Mouse (Mus musculus): ENCODE data around the gene Lyzl6.
A peak's percentile ranks its signal among the peaks of the same experiment; 100 is the strongest.

Gene Lyzl6

DNA sequence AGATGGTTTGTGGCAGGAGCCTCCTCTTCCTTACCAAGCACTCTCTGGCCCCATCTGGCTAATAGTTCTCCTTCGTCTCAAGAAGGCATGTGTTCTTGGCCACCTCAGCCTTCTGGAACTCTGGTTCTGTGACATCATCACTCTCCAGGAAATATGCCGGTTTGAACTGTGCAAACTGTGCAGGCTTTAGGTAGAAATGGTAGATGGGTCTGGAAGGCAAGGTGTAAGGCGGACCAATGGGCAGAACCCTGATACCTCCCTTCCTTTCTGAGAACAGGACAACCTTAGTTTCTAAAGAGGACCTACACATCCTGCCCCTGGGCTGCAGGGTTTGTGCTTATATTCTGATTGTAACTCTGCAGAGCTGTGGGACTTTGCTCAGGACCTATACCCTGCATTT, at the start of gene Lyzl6:
Gene Lyzl6 (minus strand): TSS at position 101 of the 400 bp plus-strand sequence.
- DNase-seq, result no peak

DNA sequence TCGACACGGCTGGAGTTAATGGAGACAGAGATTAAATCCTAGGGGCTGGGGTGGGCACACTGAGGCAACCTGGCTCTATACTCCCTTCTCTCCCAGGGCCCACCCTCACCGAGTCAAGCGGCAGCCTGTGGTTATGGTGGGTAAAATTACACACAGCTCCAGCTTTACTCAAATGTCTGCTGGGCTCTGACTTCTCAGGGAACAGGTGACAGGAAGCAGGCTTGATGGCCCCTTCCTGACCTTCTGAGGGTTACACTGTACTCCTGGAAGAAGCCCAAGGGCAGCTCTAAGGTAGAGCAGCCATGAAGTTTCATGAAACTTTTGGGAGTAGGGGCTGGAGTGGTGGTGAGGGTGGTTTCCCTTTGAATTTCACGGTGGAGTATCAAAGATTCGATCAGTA, 48.0 kb upstream of the Lyzl6 start:
- no peak for DNase-seq

- DNase-seq, result peak; percentile 44
Observed at GRCm38 (mm10) chr11:103685261-103685736, 46.6 kb upstream of the Lyzl6 start.

- no peak for DNase-seq
Observed at GRCm38 (mm10) chr11:103683667-103684334, 45.1 kb upstream of the Lyzl6 start.

DNA sequence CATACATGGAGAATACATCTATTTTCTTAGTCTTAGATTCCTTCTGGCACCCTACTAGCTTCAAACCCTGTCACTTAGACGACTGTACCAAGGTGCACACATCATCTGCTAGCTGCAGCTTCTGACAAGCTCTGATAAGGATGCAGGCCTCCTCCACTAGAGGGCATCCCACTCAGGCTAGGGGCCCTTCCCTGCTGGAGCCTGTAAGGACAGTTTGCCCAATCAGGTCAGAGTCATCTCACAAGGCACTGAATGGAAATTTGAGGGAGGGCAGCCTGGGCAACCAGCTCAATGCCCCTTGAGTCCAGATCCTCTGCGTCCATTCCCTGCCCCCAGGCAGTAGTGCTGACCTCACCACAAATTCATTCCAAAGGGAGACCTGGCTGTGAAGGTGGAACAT, 38.4 kb upstream of the Lyzl6 start:
- peak; percentile 43 for DNase-seq

GRCm38 (mm10) chr11:103675556-103675955, 36.9 kb upstream of the Lyzl6 start:
- peak; percentile 79 for DNase-seq

DNA sequence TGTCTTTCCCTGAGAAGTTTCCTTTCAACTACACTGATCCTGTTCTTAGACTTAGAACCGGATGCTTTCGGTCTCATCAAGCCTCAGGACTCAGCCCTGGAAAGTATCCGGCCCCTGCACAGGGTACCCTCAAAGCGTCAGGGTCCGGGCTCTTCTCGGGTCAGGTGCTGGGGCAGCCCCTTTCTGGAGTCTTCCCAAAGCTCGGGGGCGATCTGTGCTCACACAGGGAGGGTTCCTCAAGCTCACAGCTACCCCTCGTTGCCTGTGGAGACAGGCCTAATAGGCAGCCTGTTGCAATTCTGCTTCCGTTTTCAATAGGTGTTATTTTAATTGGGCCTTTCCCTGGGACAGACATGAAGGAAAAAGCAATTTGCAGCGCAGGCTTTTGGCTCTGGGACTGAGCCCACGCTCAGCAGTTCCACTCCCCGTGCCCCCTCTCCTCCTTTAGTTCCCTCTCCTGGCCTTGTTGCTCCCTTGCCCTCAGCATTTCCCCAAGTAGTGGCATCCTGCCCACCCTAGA, 28.3 kb upstream of the Lyzl6 start:
- DNase-seq, result no peak

DNA sequence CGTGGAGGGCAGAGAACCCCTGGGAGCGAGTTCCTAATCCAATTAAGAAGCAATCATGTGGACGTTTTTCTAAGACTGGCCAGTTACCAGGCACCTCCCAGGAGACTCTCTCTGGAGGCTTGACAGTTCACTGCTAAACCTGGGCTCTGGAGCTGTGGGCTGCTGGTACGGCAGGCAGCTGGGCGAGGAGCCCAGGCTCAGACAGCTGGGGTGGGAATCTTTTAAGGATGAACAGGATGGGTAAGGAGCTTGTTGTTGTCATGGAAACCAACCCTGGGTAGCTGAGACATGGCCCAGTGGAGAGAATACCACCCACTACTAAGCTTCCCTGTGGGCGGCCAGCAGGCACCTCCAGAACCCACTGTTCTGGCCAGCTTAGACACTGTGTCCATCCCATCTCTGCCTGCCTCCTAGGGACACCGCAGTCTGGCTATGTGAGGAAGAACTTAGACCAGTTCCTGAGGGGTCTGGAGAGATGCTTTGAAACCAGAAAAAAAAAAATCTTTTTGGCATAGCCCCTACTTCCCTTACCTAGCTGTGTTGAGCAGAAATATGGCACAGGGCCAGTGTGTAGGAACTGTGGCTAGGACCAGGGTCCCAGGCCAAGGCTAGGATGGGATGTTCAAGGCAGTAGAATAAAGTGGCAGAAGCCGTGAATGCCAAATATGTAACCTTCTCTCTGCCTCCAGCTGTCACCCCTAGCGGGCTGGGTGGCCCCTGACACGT, 27.7 kb upstream of the Lyzl6 start:
- DNase-seq, result peak; percentile 90

- no peak for DNase-seq
Observed at GRCm38 (mm10) chr11:103665695-103666094, 27.0 kb upstream of the Lyzl6 start.

GRCm38 (mm10) chr11:103663119-103663518, 24.4 kb upstream of the Lyzl6 start:
- no peak for DNase-seq

GRCm38 (mm10) chr11:103662546-103662945, 23.9 kb upstream of the Lyzl6 start:
- DNase-seq, result peak; percentile 80

DNA sequence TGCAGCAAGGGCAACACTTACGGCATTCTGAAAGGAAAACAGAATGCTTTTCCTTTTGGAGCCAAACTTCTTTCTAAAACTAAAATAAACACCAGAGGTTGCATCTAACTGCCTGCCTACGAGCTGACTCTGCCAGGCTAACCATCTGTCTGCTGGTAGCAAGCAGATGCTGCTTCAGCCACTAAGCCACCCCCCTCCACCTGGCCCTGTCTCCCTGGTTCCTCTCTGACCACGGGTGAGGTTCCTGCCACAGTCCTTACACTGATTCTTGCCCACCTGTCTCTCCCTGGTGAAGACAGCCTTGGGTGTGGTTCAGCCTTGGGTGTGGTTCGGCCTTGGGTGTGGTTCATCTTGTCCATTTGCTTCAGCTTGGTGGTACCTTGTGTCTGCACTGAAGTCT, 23.2 kb upstream of the Lyzl6 start:
- DNase-seq, result peak; percentile 67

DNA sequence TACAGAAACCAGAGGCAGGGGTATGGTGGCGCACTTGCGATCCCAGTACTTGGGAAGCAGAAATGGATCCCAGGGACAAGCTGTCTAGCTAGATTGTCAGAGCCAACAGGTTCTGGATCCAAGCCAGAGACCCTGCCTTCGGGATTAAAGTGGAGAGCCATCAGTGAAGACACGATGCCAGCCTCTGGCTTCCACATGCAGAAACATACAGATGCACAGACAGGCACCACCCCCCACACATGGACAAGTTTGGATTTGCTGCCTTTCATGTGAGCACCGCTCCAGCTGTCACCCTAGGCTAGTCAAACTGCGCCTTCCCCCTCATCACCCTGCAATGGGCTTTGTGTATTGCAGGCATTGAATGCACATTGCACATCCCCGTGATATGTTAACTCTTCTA, 19.5 kb upstream of the Lyzl6 start:
- DNase-seq, result no peak

GRCm38 (mm10) chr11:103656520-103656919, 17.8 kb upstream of the Lyzl6 start:
- no peak for DNase-seq

DNA sequence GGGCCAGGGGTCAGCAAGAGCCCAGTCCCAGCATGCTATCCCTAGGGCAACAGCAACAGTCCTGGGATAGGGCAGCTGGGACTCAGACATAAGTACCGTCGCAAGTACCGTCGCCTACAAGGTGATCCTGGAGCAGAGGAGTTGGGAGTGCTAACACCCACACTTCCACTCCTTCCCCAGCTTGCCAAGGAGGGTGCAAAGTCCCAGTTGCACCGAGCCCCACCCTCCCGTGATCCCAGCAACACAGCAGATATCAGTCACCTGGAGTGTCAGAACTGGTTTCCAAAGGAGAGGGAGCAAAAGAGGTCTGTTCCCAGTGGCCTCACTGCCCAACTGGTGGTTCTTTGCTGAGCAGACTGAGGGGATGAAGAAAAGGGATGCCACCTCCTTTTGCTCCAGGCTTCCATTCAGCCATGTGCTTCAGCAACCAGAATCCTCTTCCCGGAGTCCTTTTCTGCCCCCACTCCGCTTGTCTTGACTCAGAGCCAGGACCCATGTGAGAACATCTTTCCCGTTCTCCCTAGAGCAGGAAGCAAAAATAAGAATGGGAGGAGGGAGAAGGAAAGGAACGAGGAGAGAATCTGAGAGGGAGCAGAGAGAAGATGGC, 14.8 kb upstream of the Lyzl6 start:
- DNase-seq, result peak; percentile 74

DNA sequence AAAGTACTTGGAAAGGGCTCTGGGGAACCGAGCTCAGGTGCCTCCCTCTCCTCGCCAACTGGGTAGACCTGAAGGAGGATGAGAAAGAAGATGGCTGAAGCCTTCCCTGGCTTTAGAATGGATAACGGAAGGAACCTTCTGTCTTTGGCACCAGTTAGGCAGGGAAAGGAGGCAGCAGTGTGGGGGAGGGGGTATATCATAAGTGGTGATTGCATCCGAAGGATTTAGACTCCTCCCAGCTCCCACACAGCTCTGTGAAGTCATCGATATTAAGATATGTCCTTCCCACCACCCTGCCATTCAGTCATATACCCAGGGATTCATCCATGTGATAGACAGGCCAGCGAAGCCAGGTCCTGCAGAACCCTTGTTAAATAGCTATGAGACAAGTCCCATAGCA, 12.7 kb upstream of the Lyzl6 start:
- DNase-seq, result peak; percentile 52

DNA sequence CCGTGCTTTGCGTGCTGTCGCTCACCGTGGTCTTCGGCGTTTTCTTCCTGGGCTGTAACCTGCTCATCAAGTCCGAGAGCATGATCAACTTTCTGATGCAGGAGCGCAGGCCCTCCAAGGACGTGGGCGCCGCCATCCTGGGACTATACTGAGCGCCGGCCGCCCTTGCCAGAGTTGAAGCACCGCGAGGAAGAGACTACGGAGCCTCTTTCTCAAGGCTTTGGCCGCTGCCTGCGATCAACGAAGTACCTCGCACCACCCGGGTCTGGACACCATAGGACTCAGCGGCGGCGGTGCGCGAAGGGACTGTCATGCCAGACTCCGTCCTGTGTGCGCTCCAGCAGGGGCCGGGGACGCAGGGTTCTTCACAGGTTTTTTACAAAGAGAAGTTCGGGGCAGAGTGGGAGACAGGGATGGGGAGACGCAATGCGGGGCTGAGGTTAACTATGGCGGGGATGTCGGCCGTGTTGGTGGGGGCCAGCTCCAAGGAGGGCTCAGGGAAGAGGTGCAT, 11.3 kb upstream of the Lyzl6 start:
- no peak for DNase-seq

GRCm38 (mm10) chr11:103649301-103649982, 10.8 kb upstream of the Lyzl6 start, which contains the start of gene Rprml:
Gene Rprml (plus strand): TSS chr11:103649570.
- DNase-seq, result peak; percentile 88

- DNase-seq, result no peak
Observed at GRCm38 (mm10) chr11:103648656-103649055, 10.0 kb upstream of the Lyzl6 start.

DNA sequence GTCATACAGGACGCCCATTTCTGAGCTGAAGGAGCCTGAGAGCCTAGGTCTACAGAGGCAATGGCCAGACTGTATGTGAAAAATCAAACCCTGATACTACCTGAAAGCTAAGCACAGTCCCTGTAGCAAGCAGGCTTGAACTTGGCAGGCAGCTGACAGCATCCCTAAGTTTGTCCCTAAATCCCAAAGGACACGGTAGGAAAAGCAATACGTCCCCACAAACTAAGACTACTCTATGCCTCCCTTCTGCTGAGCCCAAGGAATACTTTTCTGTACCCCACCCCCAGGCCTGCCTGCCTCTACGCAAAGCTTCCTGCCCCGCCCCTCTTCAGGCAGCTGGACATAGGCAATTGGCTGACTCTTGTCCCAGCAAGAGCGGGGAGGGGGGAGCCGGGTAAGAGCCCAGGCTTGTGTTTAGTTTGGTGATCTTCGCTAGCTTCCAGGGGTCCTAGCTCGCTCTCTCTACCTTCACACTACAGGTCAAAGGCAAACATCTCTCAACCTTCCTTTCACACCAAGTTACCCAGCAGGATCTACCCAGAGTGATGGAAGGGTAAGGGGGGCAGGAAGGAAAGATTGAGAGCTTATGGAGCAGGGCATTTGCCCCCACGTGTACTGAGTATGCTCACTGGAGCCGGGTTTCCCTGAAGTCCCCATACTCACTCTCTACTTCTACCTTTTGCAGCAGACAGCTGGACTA, 9.4 kb upstream of the Lyzl6 start:
- no peak for DNase-seq

GRCm38 (mm10) chr11:103646301-103646700, 7.6 kb upstream of the Lyzl6 start:
- no peak for DNase-seq

DNA sequence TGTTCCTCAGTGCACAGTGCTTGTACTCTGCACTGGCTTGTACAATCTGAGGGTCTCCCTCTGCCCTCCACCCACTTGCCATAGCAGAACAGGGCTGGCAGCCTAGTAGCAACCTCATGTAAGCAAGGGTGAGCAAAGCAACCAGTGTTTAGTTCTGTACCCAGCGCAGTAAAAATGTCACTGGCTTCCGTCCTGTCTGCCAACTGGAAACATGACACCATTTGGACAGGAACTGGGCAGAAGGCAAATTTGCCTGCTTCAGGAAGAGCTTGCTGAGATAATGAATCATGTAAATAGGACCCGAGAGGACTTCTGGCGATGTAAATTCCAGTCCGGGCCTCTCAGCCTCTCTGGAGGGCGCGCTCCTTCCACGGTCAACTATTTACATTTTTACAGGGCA, 7.0 kb upstream of the Lyzl6 start:
- no peak for DNase-seq

Measured in right cerebral cortex, postnatal 25 days (tissue).